Mouse (Mus musculus) lung, postnatal 25 days (tissue): Measurements from ENCODE around the gene Tmed10.

Experiments used
- DNase-seq: peaks from one replicate; pipeline ENCODE4 v3.0.0; 2022; ENCODE audit warnings: low spot score

The Tmed10 gene

GRCm38 (mm10) chr12:85330153-85330552 lies 44.5 kb downstream of the Tmed10 start:
- DNase-seq, result peak; percentile 46

DNA sequence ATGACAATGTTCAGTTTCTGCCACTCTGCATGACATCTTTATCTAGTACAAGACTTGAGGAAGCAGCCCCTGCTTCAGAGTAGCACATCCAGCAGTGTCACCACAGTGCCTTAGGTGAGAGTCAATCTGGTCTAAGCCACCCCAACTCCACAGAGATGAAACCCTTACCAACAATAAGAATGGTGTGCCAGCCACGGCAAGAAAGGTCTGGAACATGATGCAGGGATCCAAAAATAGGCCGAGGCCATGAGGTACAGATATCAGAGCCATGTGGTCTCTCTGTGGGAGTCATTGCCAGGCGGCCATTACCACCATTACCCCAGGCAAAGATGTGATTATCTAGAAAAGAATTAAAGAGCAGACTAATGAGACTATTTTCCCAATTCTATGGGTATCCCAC lies 66.0 kb downstream of the Tmed10 start:
- DNase-seq, result no peak

DNA sequence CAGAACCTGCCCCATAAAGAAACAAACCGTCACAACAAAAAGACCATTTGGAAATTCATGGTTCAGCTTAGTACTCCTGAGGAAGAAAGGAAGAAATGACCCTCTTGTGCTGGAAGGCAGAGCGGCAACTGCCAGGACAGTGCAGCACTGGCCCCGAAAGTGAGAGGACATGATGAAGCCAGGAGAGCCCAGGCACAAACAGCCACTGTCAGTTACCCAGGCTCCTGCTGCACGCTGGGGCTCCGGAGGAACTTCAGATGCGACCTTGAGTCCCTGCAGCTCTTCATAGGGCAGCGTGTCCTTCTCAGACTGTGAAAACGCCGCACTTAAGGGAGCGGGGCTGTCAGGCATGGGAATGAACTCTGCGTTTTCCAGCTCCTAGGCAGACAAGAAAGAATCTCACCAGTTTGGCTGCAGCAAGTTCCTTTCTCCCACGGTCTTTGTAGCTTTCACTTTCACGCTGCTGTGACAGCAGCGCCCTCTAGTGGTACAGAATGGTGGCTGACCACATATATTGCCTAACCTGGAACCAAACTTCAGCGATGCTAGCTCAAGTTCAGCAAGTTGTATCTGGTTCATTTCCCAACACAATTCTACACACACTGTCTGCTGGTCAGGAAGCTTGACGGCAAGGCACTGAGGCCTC lies 69.3 kb downstream of the Tmed10 start:
- DNase-seq, result peak; percentile 85

- DNase-seq, result no peak
Observed at GRCm38 (mm10) chr12:85304725-85305124, 69.9 kb downstream of the Tmed10 start.

DNA sequence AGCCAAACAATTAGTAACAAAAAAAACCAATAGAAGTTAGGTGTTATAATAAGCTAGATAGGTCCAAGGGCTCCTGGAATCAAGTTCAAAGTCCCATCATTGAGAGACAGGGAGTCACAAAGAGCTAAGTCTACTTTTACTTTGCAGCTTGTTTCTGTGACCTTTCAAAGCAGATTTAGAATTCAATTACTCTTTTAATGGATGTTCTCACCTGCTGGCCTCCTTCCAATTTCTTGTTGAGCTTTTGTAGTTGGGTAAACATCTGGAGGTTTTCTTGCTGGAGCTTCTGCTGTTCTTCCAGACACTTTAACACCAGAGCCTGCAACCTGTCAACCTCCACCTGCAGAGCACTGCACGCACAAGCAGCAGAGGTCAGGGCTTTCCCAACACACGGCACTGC lies 71.4 kb downstream of the Tmed10 start:
- DNase-seq, result no peak

DNA sequence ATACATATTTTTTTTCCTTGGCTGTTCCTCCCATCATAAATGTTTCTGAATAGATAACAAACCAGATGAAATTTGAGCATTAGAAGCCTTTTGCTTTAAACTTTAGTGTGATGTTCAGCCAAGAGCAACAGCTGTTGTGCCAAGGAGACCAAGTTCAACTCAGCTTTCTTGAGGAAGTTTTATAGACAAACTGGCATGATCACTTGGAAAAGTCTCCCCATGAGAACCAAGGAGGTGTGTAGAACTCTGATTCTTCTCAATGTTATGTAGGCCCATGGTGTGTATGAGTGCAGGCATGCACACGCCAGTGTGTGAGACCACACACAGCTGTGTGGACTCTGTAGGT lies 75.8 kb downstream of the Tmed10 start:
- DNase-seq, result no peak

GRCm38 (mm10) chr12:85298127-85298834 lies 76.4 kb downstream of the Tmed10 start:
- DNase-seq, result no peak

GRCm38 (mm10) chr12:85297345-85297997 lies 77.2 kb downstream of the Tmed10 start:
- DNase-seq, result no peak

DNA sequence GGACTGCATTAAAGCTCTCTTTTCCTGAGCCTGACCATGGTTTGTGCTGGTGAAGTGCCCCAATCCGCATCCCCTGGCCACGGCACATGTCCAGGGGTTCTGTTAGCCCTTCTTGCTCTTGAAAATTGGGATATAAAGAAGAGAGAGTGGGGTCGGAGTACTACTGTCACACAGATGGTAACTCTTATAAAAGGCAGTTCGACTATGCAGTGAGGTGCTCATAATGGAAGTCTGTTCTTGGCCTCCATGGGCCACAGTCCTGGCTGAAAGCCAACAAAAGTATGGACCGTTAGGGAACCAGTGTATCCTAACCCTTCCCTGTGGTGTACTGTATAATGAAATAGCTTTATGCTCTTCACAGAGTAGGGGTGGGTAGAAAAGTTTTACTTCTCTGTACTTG lies 77.7 kb downstream of the Tmed10 start:
- no peak for DNase-seq

GRCm38 (mm10) chr12:85295506-85295905 lies 79.1 kb downstream of the Tmed10 start:
- no peak for DNase-seq

DNA sequence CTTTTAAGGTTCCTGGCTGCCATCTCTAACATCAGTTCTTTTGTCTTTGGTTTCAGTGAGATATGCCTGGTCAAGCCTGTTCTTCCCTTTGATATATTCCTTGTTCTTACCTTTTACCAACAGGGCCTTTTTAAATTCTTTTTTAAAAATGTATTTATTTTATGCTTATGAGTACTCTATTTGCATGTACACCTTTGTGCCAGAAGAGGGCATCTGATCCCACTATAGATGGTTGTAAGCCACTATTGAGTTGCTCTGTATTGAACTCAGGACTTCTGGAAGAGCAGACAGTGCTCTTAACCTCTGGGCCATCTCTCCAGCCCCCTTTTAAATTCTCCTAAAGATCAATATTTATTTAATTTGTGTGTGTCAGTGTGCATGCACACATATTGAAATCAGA lies 81.7 kb downstream of the Tmed10 start:
- no peak for DNase-seq

GRCm38 (mm10) chr12:85292288-85292687 lies 82.4 kb downstream of the Tmed10 start:
- DNase-seq, result no peak

- no peak for DNase-seq
Observed at GRCm38 (mm10) chr12:85291541-85291940, 83.1 kb downstream of the Tmed10 start.

- no peak for DNase-seq
Observed at GRCm38 (mm10) chr12:85290633-85291032, 84.0 kb downstream of the Tmed10 start.
